Mouse (Mus musculus): ENCODE results near the gene Fabp6. TPM values are rescaled to one million over a fixed set of nuclear protein-coding genes. Genes with fewer than 3 reads are reported as not detected.
A peak's percentile ranks its signal among the peaks of the same experiment; 100 is the strongest.

Gene Fabp6
- polyA plus RNA-seq, 1 experiment from 2014 or later: 0.27 TPM

DNA sequence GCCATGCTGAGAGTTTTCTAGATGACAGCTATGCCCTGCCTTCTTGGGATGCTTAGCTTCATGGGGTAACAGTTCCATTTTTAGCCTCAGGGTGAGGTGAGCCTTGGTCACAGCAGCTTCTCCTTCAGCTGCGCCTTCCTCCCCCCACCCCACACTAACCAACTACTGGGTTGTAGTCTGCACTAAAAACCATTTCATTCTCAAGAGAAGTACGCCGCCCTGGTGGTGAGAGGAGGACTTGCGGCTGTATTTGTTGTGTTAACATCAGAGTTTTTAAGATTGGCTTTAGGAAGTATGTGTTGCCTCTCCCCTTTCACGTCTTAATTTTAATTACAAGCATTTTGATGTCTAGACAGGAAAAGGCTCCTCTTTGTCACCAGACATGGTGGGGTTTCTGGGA lies 33.1 kb downstream of the Fabp6 start:
- TF ChIP-seq CTCF (IDR thresholded peaks at IDR 0.05): peak; percentile 79
- ChIA-PET CTCF (interaction anchor here (0.9 to 1.7 kb wide), 9 partner anchors 9 to 886 kb away, joined by 3 to 5 read pairs (median 3); no protein-coding TSS in a partner anchor), POLR2A (interaction anchor here (0.6 to 1.2 kb wide), 4 partner anchors 8 to 40 kb away, joined by 3 to 4 read pairs (median 4); no protein-coding TSS in a partner anchor)
- in situ Hi-C loops (cut with MboI; ENCODE audit: low pct_unique_long_range_greater_than_20kb): no loop called here
- H3K27me3 ChIP-seq: no peaks in the 10 kb centered on the region
- no peak for ATAC-seq
- no peak for DNase-seq (ENCODE audit: low read depth, low spot score)

DNA sequence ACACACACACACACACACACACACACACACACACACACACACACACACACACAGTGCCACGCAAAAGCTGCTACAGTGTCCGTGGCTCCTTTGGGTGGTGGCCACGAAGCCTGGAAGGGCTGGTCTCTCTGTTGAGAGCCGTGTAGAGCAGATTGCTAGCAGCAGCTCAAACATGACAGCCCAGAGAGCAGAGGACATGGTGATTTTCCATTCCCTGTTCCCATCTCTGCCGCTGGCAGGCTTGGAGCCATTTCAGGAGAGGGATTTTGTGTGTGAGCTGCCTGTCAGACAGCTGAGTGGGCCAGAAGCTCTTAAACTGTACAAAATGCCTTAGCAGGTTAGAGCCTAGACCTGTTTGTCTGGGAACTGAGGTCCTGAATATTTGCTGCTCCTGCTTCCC lies 34.6 kb downstream of the Fabp6 start:
- in situ Hi-C loops (cut with MboI; ENCODE audit: low pct_unique_long_range_greater_than_20kb): no loop called here
- ChIA-PET CTCF (interaction anchor here (1.2 to 2.2 kb wide), 3 partner anchors 14 to 25 kb away, joined by 3 to 6 read pairs (median 4); no protein-coding TSS in a partner anchor), POLR2A (interaction anchor here (0.7 kb wide), 1 partner anchor 32 kb away, joined by 3 read pairs; no protein-coding TSS in a partner anchor)
- no peak for TF ChIP-seq CTCF (IDR thresholded peaks at IDR 0.05)
- ATAC-seq (no peak), DNase-seq (ENCODE audit: low read depth, low spot score) (no peak)
- H3K27me3 ChIP-seq: no peaks in the 10 kb centered on the region

DNA sequence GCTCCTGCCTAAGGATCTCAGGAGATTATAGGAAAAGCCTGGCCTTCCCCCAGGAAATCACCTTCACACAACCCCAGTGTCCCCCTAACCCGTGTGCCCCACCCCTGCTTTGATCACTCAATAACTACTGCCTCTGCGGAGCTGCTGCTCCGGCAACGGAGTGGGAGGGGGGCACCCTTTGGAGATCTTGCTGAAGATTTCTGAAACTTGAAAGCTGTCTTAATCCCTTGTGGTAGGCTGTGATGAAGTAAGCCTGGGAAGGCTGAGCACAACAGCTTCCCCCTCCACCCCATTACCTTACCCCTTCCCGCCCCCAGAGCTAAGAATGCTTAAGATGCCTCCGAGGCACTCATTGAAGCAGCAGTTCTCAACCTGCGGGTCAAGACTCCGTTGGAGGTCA lies 35.5 kb downstream of the Fabp6 start:
- no peak for TF ChIP-seq CTCF (IDR thresholded peaks at IDR 0.05)
- in situ Hi-C loops (cut with MboI; ENCODE audit: low pct_unique_long_range_greater_than_20kb): no loop called here
- DNase-seq (ENCODE audit: low read depth, low spot score): peak; percentile 33
- peak; percentile 78 for ATAC-seq
- CTCF ChIA-PET: interaction anchor here (0.7 to 2.2 kb wide), 4 partner anchors 10 to 62 kb away, joined by 3 to 6 read pairs (median 5); no protein-coding TSS in a partner anchor
- POLR2A ChIA-PET: interaction anchor here (0.6 kb wide), 1 partner anchor 170 kb away, joined by 3 read pairs; no protein-coding TSS in a partner anchor
- H3K27me3 ChIP-seq: no peaks in the 10 kb centered on the region

DNA sequence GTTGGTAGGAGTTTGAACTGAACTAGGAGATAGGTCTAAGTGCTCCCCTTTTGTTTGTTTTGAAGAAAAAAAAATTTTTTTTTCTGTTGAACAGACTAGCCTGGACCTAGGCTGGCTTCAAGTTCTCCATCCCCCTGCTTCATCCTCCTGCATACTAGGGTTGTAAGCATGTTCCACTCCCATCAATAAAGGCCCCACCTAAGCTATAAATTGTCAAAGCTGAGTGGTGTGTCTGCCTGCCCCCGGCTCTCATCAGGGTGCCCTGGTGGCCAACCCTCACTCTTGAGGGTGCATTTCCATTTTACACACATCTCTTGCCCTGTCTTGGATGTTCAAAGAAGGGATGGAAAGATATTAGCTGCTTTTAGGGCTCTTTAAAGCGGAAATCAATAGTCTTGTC lies 35.9 kb downstream of the Fabp6 start:
- ATAC-seq (no peak), DNase-seq (ENCODE audit: low read depth, low spot score) (no peak)
- no peaks in the 10 kb centered on the region for H3K27me3 ChIP-seq
- in situ Hi-C loops (cut with MboI; ENCODE audit: low pct_unique_long_range_greater_than_20kb): no loop called here
- ChIA-PET CTCF (interaction anchor here (0.7 to 2.2 kb wide), 4 partner anchors 9 to 62 kb away, joined by 3 to 6 read pairs (median 4); no protein-coding TSS in a partner anchor), POLR2A (interaction anchor here (0.6 kb wide), 1 partner anchor 171 kb away, joined by 3 read pairs; no protein-coding TSS in a partner anchor)
- no peak for TF ChIP-seq CTCF (IDR thresholded peaks at IDR 0.05)

DNA sequence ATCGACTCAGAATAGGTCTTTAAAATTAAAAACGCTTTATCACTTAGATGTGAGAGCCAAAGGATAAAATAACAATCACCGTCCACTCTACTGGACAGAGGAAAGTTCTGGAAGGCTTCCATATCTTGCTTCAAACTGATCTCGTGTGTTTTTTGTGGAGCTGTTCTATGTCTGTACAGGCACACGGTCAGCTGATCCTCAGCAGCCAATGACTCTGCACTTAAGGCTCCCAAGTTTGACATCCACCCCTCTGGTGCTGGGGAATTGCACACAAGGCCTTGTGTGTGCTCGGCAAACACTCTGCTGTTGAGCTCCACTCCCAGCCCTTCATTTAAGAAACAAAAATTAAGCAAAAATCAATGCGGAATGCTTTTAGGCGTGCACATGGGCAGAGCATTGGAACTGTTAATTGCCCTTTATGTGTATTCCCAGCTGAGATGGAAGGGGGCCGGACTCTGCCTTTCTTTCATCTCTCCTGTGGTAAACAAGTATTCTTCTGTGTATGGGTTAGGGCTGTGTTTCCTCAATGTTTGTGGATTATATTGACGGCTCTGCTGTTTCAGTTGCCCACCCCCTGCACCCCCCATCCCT lies 37.6 kb downstream of the Fabp6 start:
- no peak for TF ChIP-seq CTCF (IDR thresholded peaks at IDR 0.05)
- CTCF ChIA-PET: interaction anchor here (0.5 to 0.7 kb wide), 3 partner anchors 11 to 38 kb away, joined by 3 read pairs; partner anchors contain the start of gene 4933415A04Rik
- POLR2A ChIA-PET: no interaction called here
- DNase-seq (ENCODE audit: low read depth, low spot score): no peak
- ATAC-seq: no peak
- H3K27me3 ChIP-seq: no peaks in the 10 kb centered on the region
- in situ Hi-C loops (cut with MboI; ENCODE audit: low pct_unique_long_range_greater_than_20kb): no loop called here

DNA sequence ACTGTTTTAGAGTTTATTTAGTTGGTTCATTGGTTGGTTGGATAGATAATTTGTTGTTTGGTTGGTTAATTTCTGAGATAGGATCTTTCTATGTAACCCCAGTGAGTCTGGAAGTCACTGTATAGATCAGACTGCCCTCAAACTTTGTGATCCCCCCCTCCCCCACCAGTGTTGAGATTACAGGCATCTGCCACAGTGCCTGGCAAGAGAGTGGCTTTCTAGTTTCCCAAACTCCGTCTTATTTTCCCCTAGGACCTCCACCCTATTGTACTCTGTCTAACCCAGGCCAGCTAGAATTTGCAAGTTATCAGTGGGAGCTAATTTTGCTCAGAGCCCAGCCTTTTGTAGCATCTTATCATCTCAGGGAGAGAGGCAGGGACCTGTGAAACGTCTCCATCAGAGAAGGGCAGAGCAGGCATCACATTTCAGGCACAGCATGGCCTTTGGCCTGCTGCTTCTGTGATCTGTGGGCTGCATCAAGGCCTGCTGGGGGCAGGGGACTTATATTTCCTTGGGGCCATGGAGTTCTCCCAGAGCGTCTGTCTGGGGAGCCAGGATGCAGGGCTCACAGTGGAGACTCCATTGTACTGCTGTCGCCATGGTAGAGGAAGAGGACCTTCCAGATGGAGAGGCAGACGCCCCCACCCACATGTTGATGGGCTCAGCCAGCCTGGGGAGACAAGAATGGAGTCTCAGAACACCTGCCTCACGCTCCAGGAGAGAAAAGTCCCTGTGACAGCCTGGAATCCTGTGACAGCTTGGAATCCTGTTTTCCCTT lies 41.6 kb downstream of the Fabp6 start:
- POLR2A ChIA-PET: interaction anchor here (0.5 kb wide), 1 partner anchor 454 kb away, joined by 3 read pairs; no protein-coding TSS in a partner anchor
- TF ChIP-seq CTCF (IDR thresholded peaks at IDR 0.05): no peak
- no peak for ATAC-seq
- H3K27me3 ChIP-seq: no peaks in the 10 kb centered on the region
- CTCF ChIA-PET: no interaction called here
- DNase-seq (ENCODE audit: low read depth, low spot score): no peak
- in situ Hi-C loops (cut with MboI; ENCODE audit: low pct_unique_long_range_greater_than_20kb): no loop called here

DNA sequence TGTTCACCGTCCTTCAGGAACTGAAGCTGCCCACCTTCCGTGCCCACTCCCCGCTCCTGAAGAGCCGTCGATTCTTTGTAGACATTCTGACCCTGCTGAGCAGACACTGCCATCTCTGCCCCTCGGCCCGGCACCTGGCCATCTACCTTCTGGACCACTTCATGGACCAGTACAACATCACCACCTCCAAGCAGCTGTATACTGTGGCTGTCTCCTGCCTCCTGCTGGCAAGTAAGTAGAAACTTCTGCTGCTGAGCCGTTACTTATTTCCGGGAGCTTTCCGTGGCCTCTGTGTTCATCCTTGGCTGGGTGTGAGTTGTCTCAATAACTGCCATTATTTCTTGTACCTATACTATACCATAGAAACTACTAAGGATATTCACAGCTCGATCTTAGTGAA lies 44.8 kb downstream of the Fabp6 start:
- TF ChIP-seq CTCF (IDR thresholded peaks at IDR 0.05): no peak
- no peak for ATAC-seq
- no peak for DNase-seq (ENCODE audit: low read depth, low spot score)
- ChIA-PET CTCF (interaction anchor here (0.8 to 2.0 kb wide), 3 partner anchors 9 to 14 kb away, joined by 3 to 6 read pairs (median 3); no protein-coding TSS in a partner anchor), POLR2A (interaction anchor here (0.6 kb wide), 1 partner anchor 15 kb away, joined by 4 read pairs; no protein-coding TSS in a partner anchor)
- H3K27me3 ChIP-seq: no peaks in the 10 kb centered on the region
- in situ Hi-C loops (cut with MboI; ENCODE audit: low pct_unique_long_range_greater_than_20kb): no loop called here

DNA sequence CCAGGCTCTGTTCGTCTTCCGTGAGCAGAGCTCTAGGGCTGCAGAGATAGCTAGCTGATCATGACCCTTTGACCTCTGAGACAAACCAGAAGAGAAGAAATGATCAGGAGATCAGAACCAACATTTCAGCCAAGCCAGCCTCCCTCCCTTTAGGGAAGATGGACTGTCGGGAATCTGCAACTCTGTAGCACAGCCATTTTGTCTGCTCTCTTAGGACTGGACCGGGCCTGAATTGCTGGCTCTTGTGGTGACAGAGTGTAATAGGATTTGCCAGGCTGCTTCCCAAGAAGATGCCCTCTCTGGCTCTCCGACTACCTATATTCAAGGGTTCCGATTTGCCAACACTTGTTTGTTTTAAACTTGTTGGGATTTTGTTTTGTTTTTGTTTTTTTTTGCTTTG lies 48.7 kb downstream of the Fabp6 start:
- ATAC-seq (no peak), DNase-seq (ENCODE audit: low read depth, low spot score) (no peak)
- CTCF ChIA-PET: interaction anchor here (0.7 to 1.1 kb wide), 3 partner anchors 11 to 16 kb away, joined by 3 to 6 read pairs (median 3); no protein-coding TSS in a partner anchor
- H3K27me3 ChIP-seq: no peaks in the 10 kb centered on the region
- POLR2A ChIA-PET: interaction anchor here (0.5 kb wide), 1 partner anchor 16 kb away, joined by 4 read pairs; no protein-coding TSS in a partner anchor
- in situ Hi-C loops (cut with MboI; ENCODE audit: low pct_unique_long_range_greater_than_20kb): no loop called here
- no peak for TF ChIP-seq CTCF (IDR thresholded peaks at IDR 0.05)

DNA sequence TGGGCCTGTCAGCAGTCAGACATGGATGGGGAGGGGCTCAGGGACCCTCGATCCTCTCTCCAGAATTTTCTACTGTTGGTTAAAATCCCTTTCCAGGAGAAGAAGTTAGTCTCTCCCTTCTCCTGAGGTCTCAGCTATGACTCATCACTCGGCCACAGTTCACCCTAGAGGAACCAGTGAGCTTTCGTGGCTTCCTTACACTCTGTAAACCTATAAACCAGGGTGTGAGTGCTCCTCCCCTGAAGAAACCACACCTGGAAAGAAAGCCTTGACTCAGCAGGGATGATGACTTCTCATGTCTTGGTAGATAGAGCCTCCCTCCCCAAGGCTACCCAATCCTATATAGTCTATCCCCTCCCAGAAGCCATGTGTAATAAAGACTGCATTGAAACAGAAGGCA lies 49.6 kb downstream of the Fabp6 start:
- CTCF ChIA-PET: interaction anchor here (1.1 kb wide), 1 partner anchor 14 kb away, joined by 6 read pairs; no protein-coding TSS in a partner anchor
- in situ Hi-C loops (cut with MboI; ENCODE audit: low pct_unique_long_range_greater_than_20kb): no loop called here
- DNase-seq (ENCODE audit: low read depth, low spot score) (no peak), ATAC-seq (no peak)
- no peaks in the 10 kb centered on the region for H3K27me3 ChIP-seq
- no peak for TF ChIP-seq CTCF (IDR thresholded peaks at IDR 0.05)
- POLR2A ChIA-PET: interaction anchor here (0.5 kb wide), 1 partner anchor 170 kb away, joined by 3 read pairs; no protein-coding TSS in a partner anchor

DNA sequence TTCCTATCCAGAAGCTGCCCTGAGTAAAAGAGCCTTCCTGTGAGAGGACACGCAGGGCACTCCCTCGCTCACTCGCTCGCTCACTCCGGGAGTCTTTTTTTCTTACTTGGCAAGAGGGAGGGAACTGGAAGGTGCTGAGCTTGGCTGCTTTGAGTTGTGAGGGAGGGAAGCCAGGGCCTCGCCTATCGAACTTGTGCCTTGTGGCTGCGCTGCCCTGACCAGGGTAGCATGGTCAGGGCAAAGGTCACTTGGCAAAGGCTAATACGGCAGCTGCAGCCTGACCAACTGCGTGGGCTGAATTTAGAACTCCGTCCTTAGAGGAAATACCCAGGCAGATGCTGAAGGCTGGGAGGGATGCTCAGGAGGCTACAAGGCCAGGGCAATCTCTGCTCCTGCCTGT lies 51.6 kb downstream of the Fabp6 start:
- DNase-seq (ENCODE audit: low read depth, low spot score): no peak
- ATAC-seq: no peak
- ChIA-PET CTCF (no interaction called here), POLR2A (no interaction called here)
- H3K27me3 ChIP-seq: no peaks in the 10 kb centered on the region
- in situ Hi-C loops (cut with MboI; ENCODE audit: low pct_unique_long_range_greater_than_20kb): no loop called here
- no peak for TF ChIP-seq CTCF (IDR thresholded peaks at IDR 0.05)

Data from Patski (cell line).